Mouse (Mus musculus): Measurements from ENCODE around the gene Pex14.
"Not testable (repeated sequence)": the region's sequence is repeated elsewhere in the genome, so short reads cannot be mapped to it uniquely, and the experiment has no call there.

The Pex14 gene

GRCm38 (mm10) chr4:149099369-149100017 is at the start of gene Pex14:
TSS of gene Pex14 (minus strand) at chr4:149099876.
- peak; percentile 84 to 85 for DNase-seq (ENCODE audit: low spot score in 2 of 2)

GRCm38 (mm10) chr4:149149196-149149595 is 49.5 kb upstream of the Pex14 start:
- no peak for DNase-seq (ENCODE audit: low spot score in 2 of 2)

GRCm38 (mm10) chr4:149148084-149148483 is 48.4 kb upstream of the Pex14 start:
- no peak for DNase-seq (ENCODE audit: low spot score in 2 of 2)

GRCm38 (mm10) chr4:149147528-149147927 is 47.9 kb upstream of the Pex14 start:
- no peak for DNase-seq (ENCODE audit: low spot score in 2 of 2)

GRCm38 (mm10) chr4:149145151-149145550 is 45.5 kb upstream of the Pex14 start:
- no peak for DNase-seq (ENCODE audit: low spot score in 2 of 2)

GRCm38 (mm10) chr4:149144459-149144858 is 44.8 kb upstream of the Pex14 start:
- peak; percentile 70 to 81 for DNase-seq (ENCODE audit: low spot score in 2 of 2)

GRCm38 (mm10) chr4:149143594-149143993 is 43.9 kb upstream of the Pex14 start:
- no peak for DNase-seq (ENCODE audit: low spot score in 2 of 2)

GRCm38 (mm10) chr4:149138515-149138914 is 38.8 kb upstream of the Pex14 start:
- no peak for DNase-seq (ENCODE audit: low spot score in 2 of 2)

- DNase-seq (ENCODE audit: low spot score in 2 of 2): peak; percentile 87 to 96
Measured at GRCm38 (mm10) chr4:149136982-149137770, 37.5 kb upstream of the Pex14 start, which contains the start of gene Cenps. TSS of gene Cenps (minus strand) at chr4:149137629.

GRCm38 (mm10) chr4:149136116-149136850 is 36.6 kb upstream of the Pex14 start:
- DNase-seq (ENCODE audit: low spot score in 2 of 2): peak in 1 of 2 experiments; percentile 15

GRCm38 (mm10) chr4:149133395-149133794 is 33.7 kb upstream of the Pex14 start:
- DNase-seq (ENCODE audit: low spot score in 2 of 2): no peak

GRCm38 (mm10) chr4:149131789-149132565 is 32.3 kb upstream of the Pex14 start:
- DNase-seq (ENCODE audit: low spot score in 2 of 2): no peak

GRCm38 (mm10) chr4:149131021-149131752 is 31.5 kb upstream of the Pex14 start:
- DNase-seq (ENCODE audit: low spot score in 2 of 2): no peak

- DNase-seq (ENCODE audit: low spot score in 2 of 2): no peak
Measured at GRCm38 (mm10) chr4:149128467-149128866, 28.8 kb upstream of the Pex14 start.

GRCm38 (mm10) chr4:149126663-149127062 is 27.0 kb upstream of the Pex14 start, which contains the start of gene Cort:
TSS of gene Cort (minus strand) at chr4:149126763.
- no peak for DNase-seq (ENCODE audit: low spot score in 2 of 2)

- DNase-seq (ENCODE audit: low spot score in 2 of 2): no peak
Measured at GRCm38 (mm10) chr4:149126115-149126509, 26.4 kb upstream of the Pex14 start.

GRCm38 (mm10) chr4:149125341-149126114 is 25.9 kb upstream of the Pex14 start:
- no peak for DNase-seq (ENCODE audit: low spot score in 2 of 2)

GRCm38 (mm10) chr4:149123432-149123831 is 23.8 kb upstream of the Pex14 start:
- no peak for DNase-seq (ENCODE audit: low spot score in 2 of 2)

GRCm38 (mm10) chr4:149119978-149120562 is 20.4 kb upstream of the Pex14 start:
- not testable (repeated sequence) for DNase-seq (ENCODE audit: low spot score in 2 of 2)
